Mouse (Mus musculus): ENCODE results near the gene Asb14. TPM values are rescaled to one million over a fixed set of nuclear protein-coding genes. Genes with fewer than 3 reads are reported as not detected.
"Not testable (repeated sequence)": the region's sequence is repeated elsewhere in the genome, so short reads cannot be mapped to it uniquely, and the experiment has no call there.

Asb14 gene
- polyA plus RNA-seq, 1 experiment = 0.81 TPM

DNA sequence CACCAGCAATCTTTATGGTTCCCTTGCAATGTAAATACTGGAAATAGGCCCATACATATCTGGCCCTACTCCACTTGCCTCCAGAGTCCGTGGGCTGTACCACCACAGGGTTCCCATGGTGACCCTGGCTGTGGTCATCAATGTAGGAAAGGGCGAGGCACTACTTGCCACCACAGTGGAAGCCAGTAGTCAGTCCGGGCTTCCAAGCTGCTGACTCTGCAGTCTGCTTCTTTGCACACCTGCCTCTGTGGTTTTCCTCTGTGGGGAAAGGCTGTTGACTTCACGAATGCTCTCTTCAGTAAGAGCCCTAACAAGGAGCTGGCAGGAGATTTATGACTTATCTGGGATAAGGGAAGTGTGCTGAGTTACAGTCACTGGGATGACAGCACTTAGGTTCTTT, 15.6 kb upstream of the Asb14 start:
- TF ChIP-seq POLR2A (IDR thresholded peaks at IDR 0.05; ENCODE audit: low read depth, low read length) (no peak), CTCF (conservative IDR thresholded peaks at IDR 0.05; ENCODE audit: insufficient read depth, insufficient read length, low read depth, low read length) (no peak)
- 58% methylated on average over 4 of the region's 4 CpGs for WGBS
- Histone ChIP-seq H3K27me3 (replicated peaks; ENCODE audit: control insufficient read depth, insufficient read depth, low read length) (no peaks in the 10 kb centered on the region), H3K27ac (ENCODE audit: insufficient read depth, low read depth, low read length) (no peak overlapping the region), H3K36me3 (ENCODE audit: control insufficient read depth, insufficient read depth, low read length) (no peaks in the 10 kb centered on the region), H3K4me3 (ENCODE audit: insufficient read depth, low read depth, low read length) (no peak overlapping the region), H3K4me1 (ENCODE audit: control insufficient read depth, insufficient read depth, low read length) (no peaks in the 10 kb centered on the region)
- DNase-seq = no peak

DNA sequence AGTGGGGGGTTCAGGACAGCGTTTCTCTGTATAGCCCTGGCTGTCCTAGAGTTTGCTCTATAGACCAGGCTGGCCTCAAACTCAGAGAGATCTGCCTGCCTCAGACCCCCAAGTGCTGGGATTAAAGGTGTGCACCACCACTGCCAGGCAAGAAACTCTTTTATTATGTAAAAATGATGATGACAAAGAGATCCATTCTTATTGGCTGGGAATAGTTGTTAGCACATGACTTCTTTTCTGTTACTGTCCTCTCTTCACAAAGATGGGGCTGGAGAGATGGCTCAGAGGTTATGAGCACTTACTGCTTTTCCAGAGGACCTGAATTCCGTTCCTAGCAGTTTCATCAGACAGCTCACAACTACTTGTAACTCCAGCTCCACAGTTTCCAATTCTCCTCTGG, 14.4 kb upstream of the Asb14 start:
- no peak for DNase-seq
- 89% methylated on average over 2 of the region's 2 CpGs for WGBS
- no peaks in the 10 kb centered on the region for H3K36me3 ChIP-seq (ENCODE audit: control insufficient read depth, insufficient read depth, low read length)
- no peak overlapping the region for H3K27ac ChIP-seq (ENCODE audit: insufficient read depth, low read depth, low read length)
- TF ChIP-seq POLR2A (IDR thresholded peaks at IDR 0.05; ENCODE audit: low read depth, low read length) (no peak), CTCF (conservative IDR thresholded peaks at IDR 0.05; ENCODE audit: insufficient read depth, insufficient read length, low read depth, low read length) (no peak)
- no peak overlapping the region for H3K4me3 ChIP-seq (ENCODE audit: insufficient read depth, low read depth, low read length)
- no peaks in the 10 kb centered on the region for H3K4me1 ChIP-seq (ENCODE audit: control insufficient read depth, insufficient read depth, low read length)
- H3K27me3 ChIP-seq (replicated peaks; ENCODE audit: control insufficient read depth, insufficient read depth, low read length) = no peaks in the 10 kb centered on the region

DNA sequence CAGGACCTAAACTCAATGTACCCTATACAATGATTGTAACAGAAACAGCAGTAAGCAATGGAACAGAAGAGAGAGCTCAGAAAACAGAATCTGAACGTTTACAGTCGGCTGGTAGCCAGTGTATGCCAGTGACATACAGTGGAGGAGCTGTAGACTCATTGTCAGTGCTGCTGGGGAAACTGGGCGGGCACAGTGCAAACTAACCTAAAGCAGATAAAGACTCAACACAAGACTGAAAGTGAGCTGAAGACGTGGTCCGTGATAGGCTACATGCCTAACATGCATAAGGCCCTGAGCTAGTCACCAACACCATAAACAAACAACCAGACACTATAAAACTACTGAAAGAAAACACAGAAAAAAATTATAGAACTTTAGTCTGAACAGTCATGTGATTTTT, 12.7 kb upstream of the Asb14 start:
- Histone ChIP-seq H3K27ac (ENCODE audit: insufficient read depth, low read depth, low read length) (no peak overlapping the region), H3K36me3 (ENCODE audit: control insufficient read depth, insufficient read depth, low read length) (no peaks in the 10 kb centered on the region), H3K27me3 (replicated peaks; ENCODE audit: control insufficient read depth, insufficient read depth, low read length) (no peaks in the 10 kb centered on the region), H3K4me3 (ENCODE audit: insufficient read depth, low read depth, low read length) (no peak overlapping the region), H3K4me1 (ENCODE audit: control insufficient read depth, insufficient read depth, low read length) (no peaks in the 10 kb centered on the region)
- TF ChIP-seq CTCF (conservative IDR thresholded peaks at IDR 0.05; ENCODE audit: insufficient read depth, insufficient read length, low read depth, low read length) (no peak), POLR2A (IDR thresholded peaks at IDR 0.05; ENCODE audit: low read depth, low read length) (no peak)
- DNase-seq = no peak
- 86% methylated on average over 5 of the region's 5 CpGs for WGBS

DNA sequence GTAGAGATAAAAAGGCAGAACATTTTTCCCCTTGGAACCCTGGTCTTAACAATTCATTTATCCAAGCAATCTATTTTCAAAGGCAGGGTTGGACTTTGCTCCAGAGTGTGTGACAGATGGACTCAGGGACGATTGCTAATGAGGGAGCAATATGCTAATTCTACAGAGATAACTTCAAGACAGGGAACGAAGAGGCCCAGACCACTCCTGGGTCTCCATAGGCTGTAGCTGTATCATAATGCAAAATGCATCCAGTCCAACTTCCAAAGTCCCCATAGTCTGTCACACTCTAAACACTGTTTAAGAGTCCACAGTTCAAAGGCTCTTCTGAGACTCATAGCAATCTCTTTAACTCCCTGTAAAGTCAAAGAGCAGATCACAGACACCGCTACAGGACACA, 7.1 kb upstream of the Asb14 start:
- Histone ChIP-seq H3K4me3 (ENCODE audit: insufficient read depth, low read depth, low read length) (no peak overlapping the region), H3K4me1 (ENCODE audit: control insufficient read depth, insufficient read depth, low read length) (no peaks in the 10 kb centered on the region), H3K27ac (ENCODE audit: insufficient read depth, low read depth, low read length) (no peak overlapping the region), H3K27me3 (replicated peaks; ENCODE audit: control insufficient read depth, insufficient read depth, low read length) (no peaks in the 10 kb centered on the region), H3K36me3 (ENCODE audit: control insufficient read depth, insufficient read depth, low read length) (no peaks in the 10 kb centered on the region)
- peak; percentile 36 for DNase-seq
- TF ChIP-seq CTCF (conservative IDR thresholded peaks at IDR 0.05; ENCODE audit: insufficient read depth, insufficient read length, low read depth, low read length) = no peak
- no peak for TF ChIP-seq POLR2A (IDR thresholded peaks at IDR 0.05; ENCODE audit: low read depth, low read length)
- WGBS = 54% methylated on average over 3 of the region's 3 CpGs

DNA sequence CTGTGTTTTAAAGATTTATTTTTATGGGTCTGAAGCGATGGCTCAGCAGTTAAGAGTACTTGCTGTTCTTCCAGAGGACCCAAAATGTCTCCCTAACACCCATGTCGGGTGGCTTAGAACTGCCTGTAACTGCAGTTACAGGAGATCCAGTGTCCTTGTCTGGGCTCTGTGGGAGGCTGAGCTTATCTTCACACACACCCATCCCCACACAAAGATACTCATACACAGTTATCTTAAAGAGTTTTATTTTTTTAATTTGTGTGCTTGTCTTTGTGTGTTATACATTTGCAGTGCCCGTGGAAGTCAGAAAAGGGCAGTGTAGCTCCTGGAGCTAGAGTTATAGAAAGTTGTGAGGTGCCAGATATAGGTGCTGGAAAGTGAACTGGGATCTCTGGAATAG, 3.6 kb upstream of the Asb14 start:
- Histone ChIP-seq H3K4me3 (ENCODE audit: insufficient read depth, low read depth, low read length) (no peak overlapping the region), H3K27me3 (replicated peaks; ENCODE audit: control insufficient read depth, insufficient read depth, low read length) (no peaks in the 10 kb centered on the region), H3K27ac (ENCODE audit: insufficient read depth, low read depth, low read length) (no peak overlapping the region), H3K4me1 (ENCODE audit: control insufficient read depth, insufficient read depth, low read length) (no peaks in the 10 kb centered on the region), H3K36me3 (ENCODE audit: control insufficient read depth, insufficient read depth, low read length) (no peaks in the 10 kb centered on the region)
- 89% methylated on average over 3 of the region's 3 CpGs for WGBS
- TF ChIP-seq CTCF (conservative IDR thresholded peaks at IDR 0.05; ENCODE audit: insufficient read depth, insufficient read length, low read depth, low read length) = no peak
- TF ChIP-seq POLR2A (IDR thresholded peaks at IDR 0.05; ENCODE audit: low read depth, low read length) = no peak
- DNase-seq = no peak

DNA sequence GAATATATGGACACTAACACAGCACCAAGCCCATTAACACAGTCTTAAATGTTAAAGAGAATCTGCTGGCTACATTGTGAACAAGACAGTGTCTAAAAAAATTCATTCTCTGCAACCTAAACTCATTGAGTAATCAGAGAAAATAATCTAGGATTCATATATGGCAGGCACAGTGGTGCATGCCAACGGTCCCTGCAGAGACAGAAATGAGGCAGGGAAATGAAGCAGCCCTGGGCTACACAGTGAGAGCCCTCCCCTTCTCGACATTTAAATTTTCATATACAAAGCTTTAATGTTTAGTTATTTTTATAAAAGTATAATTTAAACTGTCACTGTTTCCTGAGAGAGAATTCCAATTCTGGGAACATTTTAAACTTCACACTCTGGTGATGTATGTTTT, 5.1 kb downstream of the Asb14 start:
- Histone ChIP-seq H3K4me1 (ENCODE audit: control insufficient read depth, insufficient read depth, low read length) (no peaks in the 10 kb centered on the region), H3K4me3 (ENCODE audit: insufficient read depth, low read depth, low read length) (no peak overlapping the region), H3K36me3 (ENCODE audit: control insufficient read depth, insufficient read depth, low read length) (no peaks in the 10 kb centered on the region), H3K27ac (ENCODE audit: insufficient read depth, low read depth, low read length) (no peak overlapping the region), H3K27me3 (replicated peaks; ENCODE audit: control insufficient read depth, insufficient read depth, low read length) (no peaks in the 10 kb centered on the region)
- WGBS = 86% methylated on average over 2 of the region's 2 CpGs
- DNase-seq = no peak
- TF ChIP-seq CTCF (conservative IDR thresholded peaks at IDR 0.05; ENCODE audit: insufficient read depth, insufficient read length, low read depth, low read length) = no peak

DNA sequence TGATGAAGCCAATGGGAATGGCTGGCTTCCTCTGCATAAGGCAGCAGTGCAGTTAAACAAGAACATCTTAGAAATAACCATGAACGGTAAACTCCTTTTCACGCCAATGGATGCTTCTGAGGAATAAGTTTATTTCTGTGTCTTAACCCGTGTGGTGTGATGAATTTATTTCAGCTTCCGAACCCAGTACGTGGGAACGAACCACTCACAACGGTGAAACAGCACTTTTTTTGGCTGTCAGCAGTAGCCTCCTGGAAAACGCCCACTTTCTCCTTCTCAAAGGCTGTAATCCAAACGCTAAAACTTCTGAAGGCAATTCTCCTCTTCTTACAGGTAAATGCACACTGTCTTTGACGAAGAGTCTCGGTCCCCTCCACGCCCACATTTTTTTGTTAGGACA, 6.5 kb downstream of the Asb14 start:
- Histone ChIP-seq H3K27ac (ENCODE audit: insufficient read depth, low read depth, low read length) (no peak overlapping the region), H3K4me1 (ENCODE audit: control insufficient read depth, insufficient read depth, low read length) (no peaks in the 10 kb centered on the region), H3K36me3 (ENCODE audit: control insufficient read depth, insufficient read depth, low read length) (no peaks in the 10 kb centered on the region), H3K27me3 (replicated peaks; ENCODE audit: control insufficient read depth, insufficient read depth, low read length) (no peaks in the 10 kb centered on the region), H3K4me3 (ENCODE audit: insufficient read depth, low read depth, low read length) (no peak overlapping the region)
- WGBS = 80% methylated on average over 12 of the region's 12 CpGs
- TF ChIP-seq CTCF (conservative IDR thresholded peaks at IDR 0.05; ENCODE audit: insufficient read depth, insufficient read length, low read depth, low read length) (no peak), POLR2A (IDR thresholded peaks at IDR 0.05; ENCODE audit: low read depth, low read length) (no peak)
- no peak for DNase-seq

DNA sequence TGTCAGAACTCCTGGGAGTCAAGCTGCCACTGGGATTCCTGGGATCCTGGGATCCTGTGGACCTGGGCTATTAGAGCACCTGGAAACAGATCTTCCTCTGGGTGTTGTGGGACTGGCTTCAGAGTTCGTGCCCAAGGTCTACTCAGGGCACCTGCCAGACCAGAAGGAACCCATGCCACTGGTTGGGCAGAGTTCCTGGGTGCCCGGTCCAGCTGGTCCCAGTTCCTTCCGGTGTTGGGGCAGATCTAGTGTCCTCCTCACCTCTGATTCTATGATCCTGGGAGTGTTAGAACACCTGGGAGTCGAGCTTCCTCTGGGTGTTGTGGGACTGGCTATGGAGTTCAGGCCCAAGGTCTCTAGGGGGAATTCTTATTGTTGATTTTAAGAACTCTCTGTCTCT, 13.0 kb downstream of the Asb14 start:
- no peaks in the 10 kb centered on the region for H3K36me3 ChIP-seq (ENCODE audit: control insufficient read depth, insufficient read depth, low read length)
- TF ChIP-seq POLR2A (IDR thresholded peaks at IDR 0.05; ENCODE audit: low read depth, low read length) (no peak), CTCF (conservative IDR thresholded peaks at IDR 0.05; ENCODE audit: insufficient read depth, insufficient read length, low read depth, low read length) (no peak)
- 78% methylated on average over 4 of the region's 4 CpGs for WGBS
- DNase-seq = no peak
- H3K27ac ChIP-seq (ENCODE audit: insufficient read depth, low read depth, low read length) = no peak overlapping the region
- no peak overlapping the region for H3K4me3 ChIP-seq (ENCODE audit: insufficient read depth, low read depth, low read length)
- H3K4me1 ChIP-seq (ENCODE audit: control insufficient read depth, insufficient read depth, low read length) = no peaks in the 10 kb centered on the region
- no peaks in the 10 kb centered on the region for H3K27me3 ChIP-seq (replicated peaks; ENCODE audit: control insufficient read depth, insufficient read depth, low read length)

DNA sequence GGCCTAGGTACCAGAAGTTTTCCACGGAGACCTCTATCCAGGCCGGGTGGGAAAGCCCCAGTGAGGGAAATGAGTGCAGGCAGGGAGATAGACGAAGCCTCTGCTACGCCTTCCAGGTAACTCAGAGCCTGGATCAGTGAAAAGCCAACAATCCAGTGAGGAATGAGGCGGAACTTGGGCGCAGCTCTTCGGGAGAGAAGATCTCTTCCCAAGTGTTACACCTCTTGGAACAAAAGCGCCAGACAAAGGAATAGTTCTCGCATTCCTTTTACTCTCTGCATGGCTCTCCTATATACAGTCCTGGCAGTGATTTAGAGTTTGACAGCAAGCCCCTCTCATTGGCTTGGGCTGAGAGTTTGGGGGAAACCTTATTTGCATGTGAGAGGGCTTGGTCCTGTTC, 16.1 kb downstream of the Asb14 start:
- DNase-seq; H3K4me3 ChIP-seq (ENCODE audit: insufficient read depth, low read depth, low read length); H3K4me1 ChIP-seq (ENCODE audit: control insufficient read depth, insufficient read depth, low read length); H3K36me3 ChIP-seq (ENCODE audit: control insufficient read depth, insufficient read depth, low read length); H3K27me3 ChIP-seq (replicated peaks; ENCODE audit: control insufficient read depth, insufficient read depth, low read length); H3K27ac ChIP-seq (ENCODE audit: insufficient read depth, low read depth, low read length): not testable (repeated sequence)
- WGBS = 60% methylated on average over 9 of the region's 9 CpGs

All from kidney, adult 2 months (tissue).